Mouse (Mus musculus): ENCODE data around the gene Dgcr6. TPM values are rescaled to one million over a fixed set of nuclear protein-coding genes. Genes with fewer than 3 reads are reported as not detected.
"Not testable (repeated sequence)": the region's sequence is repeated elsewhere in the genome, so short reads cannot be mapped to it uniquely, and the experiment has no call there.

Dgcr6 gene
- polyA plus RNA-seq (2014; fragmentation: Nextera tagmentation; extraction: Ambion mirVana): 93.8 and 97.3 TPM in 2 replicates

DNA sequence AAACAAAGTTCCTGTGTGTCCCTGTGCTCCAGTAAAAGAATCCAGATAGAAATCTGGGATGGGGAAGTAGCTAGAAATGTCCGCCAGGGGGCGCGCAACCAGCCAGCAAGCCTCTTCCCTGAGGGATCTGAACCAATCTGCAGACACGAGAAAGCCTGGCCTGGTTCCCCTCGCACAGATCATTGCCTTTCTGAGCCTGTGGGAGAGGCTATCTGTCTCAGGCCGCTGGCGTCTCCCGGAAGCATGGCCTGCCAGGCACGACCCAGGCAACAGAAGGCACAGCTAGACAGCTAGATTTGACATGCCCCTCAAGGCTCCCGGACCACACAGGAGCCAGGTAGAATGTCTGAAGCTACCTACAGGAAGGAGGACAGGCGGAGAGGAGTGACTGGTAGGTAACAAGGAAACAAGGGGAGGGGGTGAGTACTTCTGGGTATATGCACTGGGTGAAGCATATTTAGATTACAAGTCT lies at the start of gene Dgcr6:
Gene Dgcr6, plus strand, starts transcription at position 130 of the 472 bp plus-strand sequence.
- Histone ChIP-seq H3K27ac (ENCODE audit: low read depth) (no peak within 1 kb of the TSS), H3K9ac (0 out of 2 replicates have a peak within 1 kb of the TSS, but pooled peaks have one; percentile 7), H3K9me3 (ENCODE audit: low read depth, low read length) (no peaks in the 10 kb centered on the region), H3K4me2 (peak within 1 kb of the TSS; percentile 21; the same call in 1 of the 2 replicates), H3K4me3 (ENCODE audit: low read depth, low read length) (no peak within 1 kb of the TSS), H3K27me3 (ENCODE audit: insufficient read depth, low read length) (no peaks in the 10 kb centered on the region), H3K36me3 (ENCODE audit: insufficient read depth) (no peaks in the 10 kb centered on the region), H3K4me1 (ENCODE audit: insufficient read depth) (no peaks in the 10 kb centered on the region)
- WGBS: 11% methylated on average over 11 of the region's 11 CpGs
- ATAC-seq (ENCODE audit: insufficient read depth) (peak; percentile 91), DNase-seq (peak; percentile 92)
- peak; percentile 90 for TF ChIP-seq CTCF (IDR thresholded peaks at IDR 0.05; ENCODE audit: low read depth)

DNA sequence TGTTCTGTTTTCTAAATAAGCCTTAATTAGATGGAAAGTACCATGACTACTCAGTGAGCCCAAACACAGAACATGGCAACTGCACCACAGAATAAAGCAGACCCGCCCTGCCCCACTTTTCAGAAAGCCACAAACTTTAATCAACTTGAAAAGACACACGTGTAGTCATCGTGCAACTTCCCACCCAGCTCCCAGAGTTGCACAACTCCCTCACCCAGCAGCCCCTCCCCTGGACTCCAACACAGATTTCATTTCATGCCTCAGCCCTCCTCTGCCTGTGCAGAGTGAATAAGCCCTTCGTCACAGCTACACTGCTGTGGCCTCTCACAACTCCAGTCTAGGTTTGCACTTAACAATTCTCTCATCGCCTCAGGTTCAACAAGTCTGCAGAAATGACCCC lies 48.1 kb upstream of the Dgcr6 start:
- Histone ChIP-seq H3K27me3 (ENCODE audit: insufficient read depth, low read length) (no peaks in the 10 kb centered on the region), H3K4me1 (ENCODE audit: insufficient read depth) (no peaks in the 10 kb centered on the region), H3K9ac (no peak overlapping the region), H3K9me3 (ENCODE audit: low read depth, low read length) (no peaks in the 10 kb centered on the region), H3K4me2 (no peak overlapping the region), H3K4me3 (ENCODE audit: low read depth, low read length) (no peak overlapping the region), H3K27ac (ENCODE audit: low read depth) (no peak overlapping the region), H3K36me3 (ENCODE audit: insufficient read depth) (no peaks in the 10 kb centered on the region)
- no peak for TF ChIP-seq CTCF (IDR thresholded peaks at IDR 0.05; ENCODE audit: low read depth)
- no peak for DNase-seq
- no peak for ATAC-seq (ENCODE audit: insufficient read depth)
- WGBS: 63% methylated on average over 5 of the region's 5 CpGs

DNA sequence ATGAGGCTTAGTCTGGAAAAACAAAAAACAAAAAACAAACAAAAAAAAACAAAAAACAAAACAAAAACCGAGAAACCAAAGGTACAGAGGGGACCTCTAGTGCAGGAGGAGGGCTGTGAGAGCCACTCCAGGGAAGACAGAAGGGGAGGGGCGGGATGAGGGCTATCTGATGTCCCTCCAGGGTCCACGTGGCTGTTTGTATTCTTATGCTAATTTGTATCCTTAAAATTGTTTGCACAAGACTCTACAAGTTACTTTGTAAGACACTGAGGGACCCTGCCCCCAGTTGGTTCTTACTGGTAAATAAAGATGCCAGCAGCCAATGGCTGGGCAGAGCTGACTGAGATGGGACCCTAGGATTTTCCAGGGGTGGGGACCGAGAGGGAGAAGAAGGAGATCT lies 45.6 kb upstream of the Dgcr6 start:
- no peaks in the 10 kb centered on the region for H3K27me3 ChIP-seq (ENCODE audit: insufficient read depth, low read length)
- no peak overlapping the region for H3K4me3 ChIP-seq (ENCODE audit: low read depth, low read length)
- WGBS: 44% methylated on average over 4 of the region's 4 CpGs
- no peak overlapping the region for H3K9ac ChIP-seq
- DNase-seq (no peak), ATAC-seq (ENCODE audit: insufficient read depth) (no peak)
- H3K4me1 ChIP-seq (ENCODE audit: insufficient read depth): no peaks in the 10 kb centered on the region
- TF ChIP-seq CTCF (IDR thresholded peaks at IDR 0.05; ENCODE audit: low read depth): no peak
- no peak overlapping the region for H3K4me2 ChIP-seq
- H3K27ac ChIP-seq (ENCODE audit: low read depth): no peak overlapping the region
- no peaks in the 10 kb centered on the region for H3K9me3 ChIP-seq (ENCODE audit: low read depth, low read length)
- H3K36me3 ChIP-seq (ENCODE audit: insufficient read depth): no peaks in the 10 kb centered on the region

DNA sequence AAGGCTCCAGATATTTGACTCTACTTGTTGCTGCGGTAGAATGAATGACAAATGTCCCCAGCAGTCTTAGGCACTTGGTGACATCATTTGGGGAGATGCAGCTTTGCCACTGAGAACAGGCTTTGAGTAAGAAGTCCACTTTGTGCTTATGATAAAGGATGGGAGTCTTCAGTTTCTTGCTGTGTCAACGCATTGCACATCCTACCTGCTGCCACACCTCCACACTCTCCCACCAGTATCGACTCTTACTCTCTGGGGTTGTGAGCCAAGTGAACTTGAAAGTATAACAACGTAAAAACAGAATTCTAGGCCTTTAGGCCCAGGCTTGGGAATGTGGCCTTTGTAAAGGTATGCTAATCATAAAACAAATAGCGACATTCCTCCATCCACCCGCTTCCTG lies 41.6 kb upstream of the Dgcr6 start:
- ATAC-seq (ENCODE audit: insufficient read depth) (no peak), DNase-seq (no peak)
- Histone ChIP-seq H3K4me2 (no peak overlapping the region), H3K9me3 (ENCODE audit: low read depth, low read length) (no peaks in the 10 kb centered on the region), H3K9ac (no peak overlapping the region), H3K27me3 (ENCODE audit: insufficient read depth, low read length) (no peaks in the 10 kb centered on the region), H3K4me3 (ENCODE audit: low read depth, low read length) (no peak overlapping the region), H3K36me3 (ENCODE audit: insufficient read depth) (no peaks in the 10 kb centered on the region), H3K27ac (ENCODE audit: low read depth) (no peak overlapping the region), H3K4me1 (ENCODE audit: insufficient read depth) (no peaks in the 10 kb centered on the region)
- 61% methylated on average over 6 of the region's 6 CpGs for WGBS
- no peak for TF ChIP-seq CTCF (IDR thresholded peaks at IDR 0.05; ENCODE audit: low read depth)

DNA sequence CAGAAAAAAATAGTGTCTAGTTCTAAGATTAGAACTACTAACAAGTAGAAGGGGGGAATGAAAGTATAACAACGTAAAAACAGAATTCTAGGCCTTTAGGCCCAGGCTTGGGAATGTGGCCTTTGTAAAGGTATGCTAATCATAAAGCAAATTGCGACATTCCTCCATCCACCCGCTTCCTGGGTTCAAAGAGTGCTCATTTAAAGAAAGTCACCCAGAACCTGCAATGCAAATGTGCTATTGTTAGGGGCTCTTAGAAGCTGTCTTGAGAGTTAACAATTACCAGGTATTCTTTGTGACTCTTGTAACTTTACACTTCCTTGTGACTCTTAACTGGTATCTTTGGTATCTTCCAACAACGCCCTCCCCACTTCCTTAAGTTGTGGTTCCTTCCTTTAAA lies 36.2 kb upstream of the Dgcr6 start:
- not testable (repeated sequence) for H3K27me3 ChIP-seq (ENCODE audit: insufficient read depth, low read length); DNase-seq; H3K4me3 ChIP-seq (ENCODE audit: low read depth, low read length); H3K4me2 ChIP-seq; H3K36me3 ChIP-seq (ENCODE audit: insufficient read depth); H3K9ac ChIP-seq; ATAC-seq (ENCODE audit: insufficient read depth); H3K4me1 ChIP-seq (ENCODE audit: insufficient read depth); H3K9me3 ChIP-seq (ENCODE audit: low read depth, low read length); H3K27ac ChIP-seq (ENCODE audit: low read depth)
- 58% methylated on average over 3 of the region's 4 CpGs for WGBS

DNA sequence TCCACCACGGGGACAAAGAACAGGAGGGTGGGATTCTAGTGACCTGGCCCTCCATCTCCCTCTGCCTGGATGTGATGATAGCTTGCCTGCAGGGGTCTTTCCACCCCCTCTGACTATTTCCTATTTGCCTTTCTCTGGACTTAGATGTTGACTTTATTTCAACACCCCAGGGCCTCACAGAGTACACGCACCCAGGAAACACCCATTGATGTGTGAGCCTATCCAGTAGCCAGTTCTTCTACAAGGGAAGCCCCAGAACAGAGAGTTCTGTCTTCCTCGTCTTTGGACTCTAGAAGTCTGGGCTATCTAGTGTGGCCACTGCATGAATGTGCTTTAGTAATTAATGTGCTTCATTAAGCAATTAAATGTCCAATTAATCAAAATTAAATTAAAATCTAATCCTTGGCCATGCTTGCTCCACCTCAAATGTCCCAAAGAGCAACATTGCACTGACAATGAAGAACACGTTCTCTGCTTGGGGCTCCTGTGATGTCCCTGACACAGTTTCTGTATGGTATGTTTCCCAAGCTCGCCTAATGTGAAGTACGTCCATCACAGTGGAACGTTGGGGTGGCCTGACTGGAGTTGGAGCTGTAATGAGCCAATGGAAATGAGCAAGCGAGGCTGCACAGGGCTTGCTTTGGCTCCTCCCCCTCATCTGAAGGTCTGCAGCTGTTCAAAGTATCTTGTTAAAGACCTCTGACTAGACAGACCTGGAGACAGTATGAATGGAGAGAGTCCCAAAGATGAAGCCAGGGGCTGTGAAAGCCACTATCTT lies 29.7 kb upstream of the Dgcr6 start:
- Histone ChIP-seq H3K27ac (ENCODE audit: low read depth) (no peak overlapping the region), H3K4me3 (ENCODE audit: low read depth, low read length) (no peak overlapping the region), H3K4me1 (ENCODE audit: insufficient read depth) (no peaks in the 10 kb centered on the region), H3K9me3 (ENCODE audit: low read depth, low read length) (no peaks in the 10 kb centered on the region), H3K9ac (no peak overlapping the region), H3K4me2 (no peak overlapping the region), H3K27me3 (ENCODE audit: insufficient read depth, low read length) (no peaks in the 10 kb centered on the region), H3K36me3 (ENCODE audit: insufficient read depth) (no peaks in the 10 kb centered on the region)
- no peak for ATAC-seq (ENCODE audit: insufficient read depth)
- no peak for TF ChIP-seq CTCF (IDR thresholded peaks at IDR 0.05; ENCODE audit: low read depth)
- DNase-seq: peak; percentile 4
- 49% methylated on average over 8 of the region's 8 CpGs for WGBS

DNA sequence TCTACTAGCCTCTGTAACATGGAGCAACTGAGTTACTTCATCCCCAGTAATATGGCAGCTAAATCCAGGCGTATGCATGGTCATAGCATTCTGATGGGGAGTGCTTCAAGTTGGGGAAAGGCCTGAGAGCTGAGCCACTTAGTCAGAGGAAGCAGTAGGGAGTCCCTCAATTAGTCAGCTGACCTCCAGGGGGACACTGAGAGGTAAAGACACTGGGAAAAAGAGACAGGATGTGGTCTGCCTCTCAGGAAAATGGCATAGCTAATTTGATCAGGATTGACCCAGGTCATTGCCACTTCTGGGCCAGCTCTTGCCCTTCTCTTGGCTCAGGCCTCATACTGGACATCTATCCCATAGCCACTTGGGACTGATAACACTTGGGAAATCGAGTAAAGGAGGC lies 25.3 kb upstream of the Dgcr6 start:
- Histone ChIP-seq H3K9me3 (ENCODE audit: low read depth, low read length) (no peaks in the 10 kb centered on the region), H3K4me1 (ENCODE audit: insufficient read depth) (no peaks in the 10 kb centered on the region), H3K36me3 (ENCODE audit: insufficient read depth) (no peaks in the 10 kb centered on the region), H3K4me2 (no peak overlapping the region), H3K9ac (no peak overlapping the region), H3K4me3 (ENCODE audit: low read depth, low read length) (no peak overlapping the region), H3K27me3 (ENCODE audit: insufficient read depth, low read length) (no peaks in the 10 kb centered on the region), H3K27ac (ENCODE audit: low read depth) (no peak overlapping the region)
- ATAC-seq (ENCODE audit: insufficient read depth): no peak
- no peak for DNase-seq
- 56% methylated on average over 2 of the region's 2 CpGs for WGBS
- no peak for TF ChIP-seq CTCF (IDR thresholded peaks at IDR 0.05; ENCODE audit: low read depth)

Measured in lung, embryonic 14.5 days (tissue).